Mouse (Mus musculus) heart, embryonic 16.5 days (tissue): Measurements from ENCODE around the gene Cds2. TPM values are rescaled to one million over a fixed set of nuclear protein-coding genes. Genes with fewer than 3 reads are reported as not detected.

Source experiments
- ATAC-seq: fragments of 200-750 bp; cut with Nextera tagmentation; replicated peaks from 2 replicates; pipeline ENCODE4 v1.8.0; 2017; ENCODE audit warnings: moderate number of reproducible peaks; ENCODE audit not compliant: insufficient read depth, low FRiP score; ENCODE audit errors: extremely low read depth
- H3K27ac ChIP-seq: fragments of 300-500 bp; sonication (generic); 2 replicates; pipeline ENCODE4 v1.5.1; 2014; ENCODE audit warnings: mild to moderate bottlenecking, low read length, control low read depth, moderate library complexity
- H3K27me3 ChIP-seq: fragments of 300-500 bp; sonication (generic); 2 replicates; pipeline ENCODE4 v1.6.1; 2014; ENCODE audit warnings: low read length, mixed read lengths; ENCODE audit not compliant: control insufficient read depth, insufficient read depth
- H3K36me3 ChIP-seq: fragments of 300-500 bp; sonication (generic); 2 replicates; pipeline ENCODE4 v1.6.1; 2014; ENCODE audit not compliant: control insufficient read depth, insufficient read depth
- H3K4me1 ChIP-seq: fragments of 300-500 bp; sonication (generic); 2 replicates; pipeline ENCODE4 v1.6.1; 2014; ENCODE audit warnings: low read length, mixed read lengths; ENCODE audit not compliant: control insufficient read depth, insufficient read depth
- H3K4me2 ChIP-seq: fragments of 300-500 bp; sonication (generic); 2 replicates; pipeline ENCODE4 v1.6.1; 2014; ENCODE audit warnings: low read depth, mild to moderate bottlenecking, control low read depth, low read length
- H3K4me3 ChIP-seq: fragments of 300-500 bp; sonication (generic); 2 replicates; pipeline ENCODE4 v1.5.1; 2014; ENCODE audit warnings: mild to moderate bottlenecking, control low read depth, low read length
- H3K9ac ChIP-seq: fragments of 300-500 bp; sonication (generic); 2 replicates; pipeline ENCODE4 v1.6.1; 2014; ENCODE audit warnings: low read length, control low read depth
- H3K9me3 ChIP-seq: fragments of 300-500 bp; sonication (generic); replicated peaks from 2 replicates; pipeline ENCODE4 v1.6.1; 2016; ENCODE audit warnings: low read length; ENCODE audit not compliant: control insufficient read depth
- WGBS: fragments of 180-500 bp; shearing (Covaris S2); extraction: QIAGEN DNeasy Blood & Tissue Kit; methylation state at CpG from one replicate; pipeline ENCODE4 v1.1.7; 2014; 5-methylcytosine and 5-hydroxymethylcytosine counted together
- polyA plus RNA-seq: library from polyadenylated mRNA; unstranded; fragments of >200 nt; fragmentation: Nextera tagmentation; extraction: Ambion mirVana; gene quantifications from 2 replicates; pipeline ENCODE4 v1.2.1, GENCODE M21; 2015

Gene Cds2
- polyA plus RNA-seq, 1 experiment from 2014 or later = 28.2 TPM

- Histone ChIP-seq H3K27me3 (no peaks in the 10 kb centered on the region), H3K9ac (peak overlapping the region; percentile 91), H3K4me3 (peak overlapping the region; percentile 85), H3K27ac (peak overlapping the region; percentile 78), H3K36me3 (no peaks in the 10 kb centered on the region), H3K4me1 (peaks cover 21% of the 10 kb centered on the region), H3K9me3 (no peaks in the 10 kb centered on the region), H3K4me2 (peak overlapping the region; percentile 64)
- peak; percentile 42; the same call in 1 of the 2 replicates for ATAC-seq
- under 1% methylated on average over 47 of the region's 47 CpGs for WGBS
These were observed 695 bp downstream of the Cds2 start for GRCm38 (mm10) chr2:132263421-132264265.

GRCm38 (mm10) chr2:132264266-132264710 is 1.3 kb downstream of the Cds2 start:
- peak overlapping the region; percentile 64 for H3K4me2 ChIP-seq
- H3K27me3 ChIP-seq = no peaks in the 10 kb centered on the region
- no peak for ATAC-seq
- H3K4me3 ChIP-seq = peak overlapping the region; percentile 85
- no peaks in the 10 kb centered on the region for H3K9me3 ChIP-seq
- 19% methylated on average over 6 of the region's 6 CpGs for WGBS
- peak overlapping the region; percentile 24; the same call in 1 of the 2 replicates for H3K27ac ChIP-seq
- H3K4me1 ChIP-seq = peaks cover 23% of the 10 kb centered on the region
- peak overlapping the region; percentile 91 for H3K9ac ChIP-seq
- no peaks in the 10 kb centered on the region for H3K36me3 ChIP-seq

GRCm38 (mm10) chr2:132265196-132265595 is 2.2 kb downstream of the Cds2 start:
- Histone ChIP-seq H3K36me3 (no peaks in the 10 kb centered on the region), H3K4me1 (peaks cover 29% of the 10 kb centered on the region), H3K27ac (no peak overlapping the region), H3K9me3 (no peaks in the 10 kb centered on the region), H3K4me3 (no peak overlapping the region), H3K27me3 (no peaks in the 10 kb centered on the region), H3K9ac (no peak overlapping the region), H3K4me2 (no peak overlapping the region)
- 76% methylated on average over 9 of the region's 9 CpGs for WGBS
- no peak for ATAC-seq

- Histone ChIP-seq H3K4me1 (peaks cover 32% of the 10 kb centered on the region), H3K36me3 (no peaks in the 10 kb centered on the region)
- 81% methylated on average over 3 of the region's 3 CpGs for WGBS
These were observed 3.1 kb downstream of the Cds2 start for GRCm38 (mm10) chr2:132266086-132266485.

GRCm38 (mm10) chr2:132269217-132269616 is 6.3 kb downstream of the Cds2 start:
- no peaks in the 10 kb centered on the region for H3K9me3 ChIP-seq
- H3K27me3 ChIP-seq = no peaks in the 10 kb centered on the region
- no peak overlapping the region for H3K9ac ChIP-seq
- 57% methylated on average over 3 of the region's 3 CpGs for WGBS
- no peaks in the 10 kb centered on the region for H3K36me3 ChIP-seq
- no peak for ATAC-seq
- no peak overlapping the region for H3K4me3 ChIP-seq
- peaks cover 31% of the 10 kb centered on the region for H3K4me1 ChIP-seq
- H3K27ac ChIP-seq = no peak overlapping the region
- H3K4me2 ChIP-seq = no peak overlapping the region

More at GRCm38 (mm10) chr2:132266086-132266485, 3.1 kb downstream of the Cds2 start:
- Histone ChIP-seq H3K27me3 (no peaks in the 10 kb centered on the region), H3K4me2 (no peak overlapping the region), H3K4me3 (no peak overlapping the region), H3K27ac (no peak overlapping the region), H3K9ac (no peak overlapping the region), H3K9me3 (no peaks in the 10 kb centered on the region)
- no peak for ATAC-seq

GRCm38 (mm10) chr2:132270331-132270951 is 7.5 kb downstream of the Cds2 start:
- no peak overlapping the region for H3K4me2 ChIP-seq
- peak; percentile 52 for ATAC-seq
- no peak overlapping the region; the same call in 1 of the 2 replicates for H3K27ac ChIP-seq
- H3K27me3 ChIP-seq = no peaks in the 10 kb centered on the region
- no peak overlapping the region for H3K9ac ChIP-seq
- 35% methylated on average over 2 of the region's 2 CpGs for WGBS
- no peak overlapping the region for H3K4me3 ChIP-seq
- peaks cover 21% of the 10 kb centered on the region for H3K4me1 ChIP-seq
- no peaks in the 10 kb centered on the region for H3K9me3 ChIP-seq
- H3K36me3 ChIP-seq = no peaks in the 10 kb centered on the region

- Histone ChIP-seq H3K27ac (no peak overlapping the region), H3K36me3 (no peaks in the 10 kb centered on the region), H3K9me3 (no peaks in the 10 kb centered on the region), H3K27me3 (no peaks in the 10 kb centered on the region), H3K9ac (no peak overlapping the region), H3K4me3 (no peak overlapping the region), H3K4me2 (no peak overlapping the region), H3K4me1 (peaks cover 14% of the 10 kb centered on the region)
- WGBS = 60% methylated on average over 6 of the region's 6 CpGs
- no peak for ATAC-seq
These were observed 9.9 kb downstream of the Cds2 start for GRCm38 (mm10) chr2:132272694-132273389.

- H3K4me1 ChIP-seq = peaks cover 14% of the 10 kb centered on the region
- no peak overlapping the region for H3K4me3 ChIP-seq
- no peak for ATAC-seq
- H3K4me2 ChIP-seq = no peak overlapping the region
- WGBS = 76% methylated on average over 4 of the region's 4 CpGs
- H3K9ac ChIP-seq = no peak overlapping the region
- H3K27me3 ChIP-seq = no peaks in the 10 kb centered on the region
- H3K9me3 ChIP-seq = no peaks in the 10 kb centered on the region
- peaks cover 5% of the 10 kb centered on the region for H3K36me3 ChIP-seq
- H3K27ac ChIP-seq = no peak overlapping the region
These were observed 12.6 kb downstream of the Cds2 start for GRCm38 (mm10) chr2:132275527-132275926.
